Mouse (Mus musculus) 416B (cell line): ENCODE results near the gene Nexn.
A peak's percentile ranks its signal among the peaks of the same experiment; 100 is the strongest.
"Not testable (repeated sequence)": the region's sequence is repeated elsewhere in the genome, so short reads cannot be mapped to it uniquely, and the experiment has no call there.

Experiments
- DNase-seq: peaks from one replicate; pipeline ENCODE4 v3.0.0; 2011; ENCODE audit warnings: low read depth

Gene Nexn

GRCm38 (mm10) chr3:152197246-152197645 lies 68.9 kb downstream of the Nexn start:
- DNase-seq, result not testable (repeated sequence)

DNA sequence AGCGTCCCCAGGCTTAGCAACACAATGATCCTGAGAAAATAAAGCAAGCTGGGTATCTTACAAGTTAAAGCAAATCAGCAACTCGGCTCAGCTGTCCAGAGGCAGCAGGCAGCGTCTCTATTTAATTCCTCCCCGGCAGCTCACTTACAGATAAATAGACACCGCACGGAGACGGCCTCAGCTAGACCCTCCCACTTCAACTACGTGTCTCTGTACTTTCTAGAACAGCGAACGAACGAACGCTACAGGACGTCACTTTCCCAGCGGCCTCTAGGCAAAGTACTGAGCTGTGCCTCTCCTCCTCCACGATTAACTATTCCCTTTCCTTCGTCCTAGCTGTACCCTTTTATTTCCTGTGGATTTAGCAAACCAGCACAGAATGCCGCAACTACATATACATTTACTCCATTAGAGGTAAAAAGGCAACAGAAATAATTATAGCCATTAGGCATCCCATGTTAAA lies 72.5 kb downstream of the Nexn start:
- peak; percentile 97 for DNase-seq

GRCm38 (mm10) chr3:152193177-152193576 lies 73.0 kb downstream of the Nexn start:
- DNase-seq, result no peak

DNA sequence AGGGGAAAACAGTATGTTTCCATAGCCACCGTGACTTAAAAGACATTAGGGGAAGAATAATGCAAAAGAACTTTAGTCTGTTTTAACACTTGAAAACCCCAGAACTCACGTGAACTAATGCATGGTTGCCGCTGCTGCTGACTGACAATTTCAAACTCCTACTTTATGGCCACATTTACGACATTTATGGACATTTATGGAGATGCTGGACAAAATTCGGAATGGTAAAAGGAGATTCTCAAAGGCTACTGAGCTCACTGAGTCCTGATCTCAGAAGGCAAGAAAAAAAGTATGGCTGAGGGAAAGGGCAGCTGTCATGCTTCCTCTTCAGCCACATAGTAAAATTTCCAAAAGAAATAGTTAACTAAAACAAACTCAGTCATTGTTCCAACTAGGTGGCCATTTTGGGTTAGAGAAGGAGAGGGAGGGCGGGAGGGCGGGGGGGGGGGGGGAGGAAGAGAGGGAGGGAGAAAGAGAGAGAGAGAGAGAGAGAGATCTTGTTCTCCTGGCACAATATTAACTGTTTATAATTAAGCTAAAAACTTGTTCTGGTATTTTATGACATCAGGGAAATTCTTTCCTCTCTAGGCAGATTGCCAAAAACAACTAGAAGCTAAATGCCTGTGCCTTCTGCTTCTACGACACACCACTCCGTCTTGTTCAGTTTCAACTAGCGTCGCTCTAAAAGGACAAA lies 73.8 kb downstream of the Nexn start:
- peak; percentile 84 for DNase-seq

- DNase-seq, result peak; percentile 91
Observed at GRCm38 (mm10) chr3:152191791-152192237, 74.3 kb downstream of the Nexn start.

DNA sequence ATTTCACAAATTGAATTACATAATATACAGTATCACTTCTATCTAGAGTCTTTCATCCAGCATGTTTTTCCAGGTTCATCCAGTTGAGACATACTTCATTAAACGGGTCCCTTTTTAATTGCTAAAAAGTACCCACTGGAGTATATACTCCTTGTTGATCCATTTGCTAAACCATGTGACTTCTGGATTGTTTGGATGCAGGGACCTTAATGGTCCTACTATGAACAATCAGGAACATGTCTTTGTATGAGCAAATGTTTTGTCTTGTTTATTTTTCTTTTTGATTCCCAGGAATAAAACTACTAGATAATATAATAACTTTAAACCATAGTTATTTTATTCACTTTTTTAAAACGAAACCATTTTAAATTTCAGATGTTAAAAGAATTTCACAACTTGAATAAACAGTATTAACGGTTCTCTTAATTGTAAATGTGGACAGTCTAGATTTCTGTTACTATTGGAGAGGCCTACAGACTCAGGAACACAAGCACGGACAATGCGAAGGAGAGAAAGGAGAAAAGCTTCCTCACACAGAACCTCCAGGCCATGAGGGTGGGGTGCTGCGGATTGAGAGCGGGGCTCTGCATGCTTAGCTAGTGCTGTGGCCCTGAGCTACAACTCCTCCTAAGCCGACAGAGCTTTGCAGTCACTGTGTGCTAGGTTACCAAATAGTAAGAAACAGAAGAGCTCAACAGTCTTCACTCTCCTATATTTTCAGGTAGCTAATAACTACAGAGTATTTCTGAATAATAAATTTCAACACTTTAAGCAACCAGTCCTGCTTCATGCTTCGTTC lies 75.3 kb downstream of the Nexn start:
- peak; percentile 65 for DNase-seq

- DNase-seq, result peak; percentile 41
Observed at GRCm38 (mm10) chr3:152189306-152189705, 76.8 kb downstream of the Nexn start.
